Mouse (Mus musculus) forebrain, embryonic 13.5 days (tissue): ENCODE measurements around the gene Trip11. TPM values are rescaled to one million over a fixed set of nuclear protein-coding genes. Genes with fewer than 3 reads are reported as not detected.

Experiments
- ATAC-seq: fragments of 200-750 bp; cut with Nextera tagmentation; 2 replicates; pipeline ENCODE4 v1.8.0; 2017
- H3K27ac ChIP-seq: fragments of 300-500 bp; sonication (generic); 2 replicates; pipeline ENCODE4 v1.5.1; 2015; ENCODE audit warnings: inconsistent platforms, mild to moderate bottlenecking, moderate library complexity
- H3K27me3 ChIP-seq: fragments of 300-500 bp; sonication (generic); 2 replicates; pipeline ENCODE4 v1.6.1; 2015; ENCODE audit warnings: mild to moderate bottlenecking, inconsistent platforms
- H3K36me3 ChIP-seq: fragments of 300-500 bp; sonication (generic); 2 replicates; pipeline ENCODE4 v1.6.1; 2015; ENCODE audit warnings: mild to moderate bottlenecking, inconsistent platforms; ENCODE audit not compliant: poor library complexity, severe bottlenecking
- H3K4me1 ChIP-seq: fragments of 300-500 bp; sonication (generic); 2 replicates; pipeline ENCODE4 v1.6.1; 2015; ENCODE audit warnings: inconsistent platforms
- H3K4me2 ChIP-seq: fragments of 300-500 bp; sonication (generic); 2 replicates; pipeline ENCODE4 v1.6.1; 2015; ENCODE audit warnings: inconsistent platforms, mild to moderate bottlenecking, moderate library complexity
- H3K4me3 ChIP-seq: fragments of 300-500 bp; sonication (generic); 2 replicates; pipeline ENCODE4 v1.5.1; 2015; ENCODE audit warnings: mild to moderate bottlenecking, inconsistent platforms
- H3K9ac ChIP-seq: fragments of 300-500 bp; sonication (generic); 2 replicates; pipeline ENCODE4 v1.6.1; 2015; ENCODE audit warnings: mild to moderate bottlenecking, inconsistent platforms
- H3K9me3 ChIP-seq: fragments of 300-500 bp; sonication (generic); replicated peaks from 2 replicates; pipeline ENCODE4 v1.6.1; 2016; ENCODE audit warnings: inconsistent platforms
- WGBS: fragments of 180-500 bp; shearing (Covaris S2); methylation state at CpG from one replicate; pipeline ENCODE4 v1.1.7; 2015; 5-methylcytosine and 5-hydroxymethylcytosine counted together
- polyA plus RNA-seq: library from polyadenylated mRNA; unstranded; fragments of >200 nt; fragmentation: Nextera tagmentation; extraction: Ambion mirVana; gene quantifications from 2 replicates; pipeline ENCODE4 v1.2.1, GENCODE M21; 2015

The Trip11 gene
- polyA plus RNA-seq, 1 experiment from 2014 or later, result 24.0 TPM

- H3K27ac ChIP-seq, result no peak overlapping the region
- H3K27me3 ChIP-seq, result no peaks in the 10 kb centered on the region
- H3K4me2 ChIP-seq, result no peak overlapping the region
- no peak for ATAC-seq
- WGBS, result 89% methylated on average over 10 of the region's 10 CpGs
- no peak overlapping the region for H3K9ac ChIP-seq
- H3K4me3 ChIP-seq, result no peak overlapping the region
- peaks cover 29% of the 10 kb centered on the region for H3K36me3 ChIP-seq
- no peaks in the 10 kb centered on the region for H3K4me1 ChIP-seq
- no peaks in the 10 kb centered on the region for H3K9me3 ChIP-seq
Observed at GRCm38 (mm10) chr12:101836546-101837274, 76.4 kb downstream of the Trip11 start.

GRCm38 (mm10) chr12:101834715-101835114 lies 78.4 kb downstream of the Trip11 start:
- no peak for ATAC-seq
- Histone ChIP-seq H3K4me1 (no peaks in the 10 kb centered on the region), H3K9ac (no peak overlapping the region), H3K4me2 (no peak overlapping the region), H3K4me3 (no peak overlapping the region), H3K27ac (no peak overlapping the region), H3K9me3 (no peaks in the 10 kb centered on the region), H3K36me3 (peaks cover 29% of the 10 kb centered on the region), H3K27me3 (no peaks in the 10 kb centered on the region)
- WGBS, result 93% methylated on average over 4 of the region's 4 CpGs

- no peaks in the 10 kb centered on the region for H3K9me3 ChIP-seq
- peaks cover 27% of the 10 kb centered on the region for H3K36me3 ChIP-seq
- no peak overlapping the region for H3K4me3 ChIP-seq
- no peaks in the 10 kb centered on the region for H3K27me3 ChIP-seq
- ATAC-seq, result no peak
- 96% methylated on average over 8 of the region's 8 CpGs for WGBS
- no peaks in the 10 kb centered on the region for H3K4me1 ChIP-seq
- no peak overlapping the region for H3K9ac ChIP-seq
- no peak overlapping the region for H3K4me2 ChIP-seq
- no peak overlapping the region for H3K27ac ChIP-seq
Observed at GRCm38 (mm10) chr12:101833776-101834175, 79.3 kb downstream of the Trip11 start.

GRCm38 (mm10) chr12:101833115-101833506 lies 80.0 kb downstream of the Trip11 start:
- no peak overlapping the region for H3K4me3 ChIP-seq
- H3K27ac ChIP-seq, result no peak overlapping the region
- no peaks in the 10 kb centered on the region for H3K4me1 ChIP-seq
- H3K9ac ChIP-seq, result no peak overlapping the region
- 93% methylated on average over 6 of the region's 6 CpGs for WGBS
- H3K27me3 ChIP-seq, result no peaks in the 10 kb centered on the region
- H3K9me3 ChIP-seq, result no peaks in the 10 kb centered on the region
- H3K4me2 ChIP-seq, result no peak overlapping the region
- ATAC-seq, result no peak
- peaks cover 22% of the 10 kb centered on the region for H3K36me3 ChIP-seq

GRCm38 (mm10) chr12:101832179-101833114 lies 80.6 kb downstream of the Trip11 start:
- no peak overlapping the region for H3K4me2 ChIP-seq
- no peak overlapping the region for H3K27ac ChIP-seq
- no peaks in the 10 kb centered on the region for H3K27me3 ChIP-seq
- no peak overlapping the region for H3K4me3 ChIP-seq
- no peaks in the 10 kb centered on the region for H3K4me1 ChIP-seq
- no peak for ATAC-seq
- no peak overlapping the region for H3K9ac ChIP-seq
- 91% methylated on average over 7 of the region's 7 CpGs for WGBS
- H3K36me3 ChIP-seq, result peaks cover 20% of the 10 kb centered on the region
- H3K9me3 ChIP-seq, result no peaks in the 10 kb centered on the region

GRCm38 (mm10) chr12:101831221-101831620 lies 81.8 kb downstream of the Trip11 start:
- Histone ChIP-seq H3K27ac (no peak overlapping the region), H3K27me3 (no peaks in the 10 kb centered on the region), H3K9ac (no peak overlapping the region), H3K4me2 (no peak overlapping the region), H3K4me3 (no peak overlapping the region), H3K36me3 (peaks cover 11% of the 10 kb centered on the region), H3K4me1 (no peaks in the 10 kb centered on the region), H3K9me3 (no peaks in the 10 kb centered on the region)
- ATAC-seq, result peak; percentile 19; the same call in 1 of the 2 replicates
- WGBS, result 77% methylated on average over 4 of the region's 4 CpGs

- H3K9me3 ChIP-seq, result no peaks in the 10 kb centered on the region
- H3K4me3 ChIP-seq, result no peak overlapping the region
- H3K27ac ChIP-seq, result no peak overlapping the region
- H3K4me1 ChIP-seq, result peaks cover 14% of the 10 kb centered on the region
- ATAC-seq, result no peak
- no peaks in the 10 kb centered on the region for H3K36me3 ChIP-seq
- WGBS, result 88% methylated on average over 4 of the region's 4 CpGs
- no peak overlapping the region for H3K4me2 ChIP-seq
- H3K9ac ChIP-seq, result no peak overlapping the region
- H3K27me3 ChIP-seq, result peaks cover 16% of the 10 kb centered on the region
Observed at GRCm38 (mm10) chr12:101823161-101823560, 89.9 kb downstream of the Trip11 start.

GRCm38 (mm10) chr12:101821596-101821995 lies 91.5 kb downstream of the Trip11 start:
- Histone ChIP-seq H3K27me3 (peaks cover 22% of the 10 kb centered on the region), H3K4me1 (peaks cover 14% of the 10 kb centered on the region), H3K4me2 (no peak overlapping the region), H3K9me3 (no peaks in the 10 kb centered on the region), H3K4me3 (no peak overlapping the region), H3K27ac (no peak overlapping the region), H3K9ac (no peak overlapping the region), H3K36me3 (no peaks in the 10 kb centered on the region)
- 50% methylated on average over 3 of the region's 3 CpGs for WGBS
- no peak for ATAC-seq

GRCm38 (mm10) chr12:101819570-101819969 lies 93.5 kb downstream of the Trip11 start:
- Histone ChIP-seq H3K27ac (no peak overlapping the region), H3K4me2 (peak overlapping the region; percentile 92), H3K4me1 (peaks cover 14% of the 10 kb centered on the region), H3K27me3 (peaks cover 24% of the 10 kb centered on the region), H3K36me3 (no peaks in the 10 kb centered on the region), H3K9me3 (no peaks in the 10 kb centered on the region), H3K4me3 (peak overlapping the region; percentile 46), H3K9ac (0 out of 2 replicates have a peak overlapping the region, but pooled peaks have one; percentile 57)
- WGBS, result 35% methylated on average over 9 of the region's 9 CpGs
- no peak for ATAC-seq

- H3K9me3 ChIP-seq, result no peaks in the 10 kb centered on the region
- peak within 1 kb of the TSS; percentile 92 for H3K4me2 ChIP-seq
- H3K9ac ChIP-seq, result peak within 1 kb of the TSS; percentile 57
- H3K27me3 ChIP-seq, result peaks cover 24% of the 10 kb centered on the region
- WGBS, result 1% methylated on average over 46 of the region's 46 CpGs
- H3K36me3 ChIP-seq, result no peaks in the 10 kb centered on the region
- H3K4me1 ChIP-seq, result peaks cover 14% of the 10 kb centered on the region
- ATAC-seq, result peak; percentile 88
- peak within 1 kb of the TSS; percentile 46 for H3K4me3 ChIP-seq
- no peak within 1 kb of the TSS for H3K27ac ChIP-seq
Observed at GRCm38 (mm10) chr12:101818608-101819370, 94.3 kb downstream of the Trip11 start, which contains the start of gene Fbln5. Gene Fbln5, minus strand, starts transcription at chr12:101819055.

GRCm38 (mm10) chr12:101818246-101818607 lies 94.8 kb downstream of the Trip11 start:
- H3K4me1 ChIP-seq, result peaks cover 14% of the 10 kb centered on the region
- no peak overlapping the region for H3K27ac ChIP-seq
- peak overlapping the region; percentile 57 for H3K9ac ChIP-seq
- 36% methylated on average over 11 of the region's 11 CpGs for WGBS
- H3K9me3 ChIP-seq, result no peaks in the 10 kb centered on the region
- peak overlapping the region; percentile 46 for H3K4me3 ChIP-seq
- no peak for ATAC-seq
- H3K4me2 ChIP-seq, result peak overlapping the region; percentile 92
- no peaks in the 10 kb centered on the region for H3K36me3 ChIP-seq
- H3K27me3 ChIP-seq, result peaks cover 24% of the 10 kb centered on the region
